8 mouse cellular contexts compared by ENCODE assay signal in the genomic region with DNA sequence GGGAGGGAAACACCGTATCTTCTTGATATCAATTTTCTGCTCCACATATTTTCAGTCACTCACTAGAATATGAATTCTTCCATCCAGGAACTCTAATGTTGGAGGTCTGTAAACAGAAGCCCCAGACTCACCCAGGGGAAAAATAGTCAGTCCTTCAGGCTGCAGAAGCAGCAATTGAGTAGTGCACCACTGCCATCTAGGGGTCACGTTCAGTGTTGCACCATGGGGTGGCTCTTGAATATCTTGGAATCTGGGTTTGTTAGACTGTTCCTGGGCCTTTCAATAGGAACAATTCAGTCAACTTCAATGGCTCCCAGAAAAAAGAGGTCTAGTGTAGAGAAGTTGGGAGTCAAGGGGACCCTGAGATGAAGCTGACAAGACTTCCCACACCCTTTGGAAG.
DNase-seq lines count a peak whose midpoint lies in the region; ATAC-seq and TF ChIP-seq lines count a peak whose summit lies in the region.
"Not testable (repeated sequence)": the region's sequence is repeated elsewhere in the genome, so short reads cannot be mapped to it uniquely, and the experiment has no call there.

No protein-coding gene starts in this region.

- H3K4me3 ChIP-seq in forebrain, embryonic 10.5 days; limb, embryonic 14.5 days (replicated peaks; ENCODE audit: low read length); stomach, postnatal 0 days (ENCODE audit: low read depth, low read length): not testable (repeated sequence)

- DNase-seq in B cell, adult 2 months: peak; percentile 73 to 74
- DNase-seq in cerebellum, adult 11-12 months: peak; percentile 23
- DNase-seq in forebrain, embryonic 10.5 days (ENCODE audit: extremely low spot score, low spot score): peak; percentile 63
- peak; percentile 57 to 69 for DNase-seq in heart, postnatal 10 days
- peak; percentile 7 for DNase-seq in large intestine, adult 2 months (ENCODE audit: low read depth, low spot score)
- peak; percentile 49 for DNase-seq in limb, embryonic 14.5 days (ENCODE audit: low spot score)
- peak; percentile 67 for DNase-seq in neural tube, embryonic 10.5 days (ENCODE audit: extremely low spot score, low spot score)
- DNase-seq in stomach, postnatal 0 days (ENCODE audit: low spot score): peak; percentile 80

- not testable (repeated sequence) for TF ChIP-seq POLR2A in limb, embryonic 14.5 days (IDR thresholded peaks at IDR 0.05; ENCODE audit: borderline replicate concordance, extremely low read depth, insufficient read depth, insufficient read length)

- H3K4me2 ChIP-seq in limb, embryonic 14.5 days (replicated peaks; ENCODE audit: low read depth, low read length, severe bottlenecking); stomach, postnatal 0 days (replicated peaks; ENCODE audit: low read depth): not testable (repeated sequence)

- TF ChIP-seq EP300 in stomach, postnatal 0 days (optimal IDR thresholded peaks at IDR 0.05): not testable (repeated sequence)

- intact Hi-C loops in heart, postnatal 10 days (cut with DNase I): loop anchor here (10.0 kb wide), 4 partner anchors 89 to 539 kb away; a partner anchor contains a TSS

- ATAC-seq in limb, embryonic 14.5 days (ENCODE audit: low FRiP score, low read depth); stomach, postnatal 0 days (ENCODE audit: low FRiP score, low TSS enrichment): not testable (repeated sequence)

- TF ChIP-seq CTCF in stomach, postnatal 0 days (IDR thresholded peaks at IDR 0.05; ENCODE audit: low read depth): peak; percentile 86

- not testable (repeated sequence) for H3K4me1 ChIP-seq in forebrain, embryonic 10.5 days; limb, embryonic 14.5 days (ENCODE audit: control insufficient read depth, insufficient read depth, low read length); stomach, postnatal 0 days (replicated peaks; ENCODE audit: control insufficient read depth, insufficient read depth)

- not testable (repeated sequence) for H3K27me3 ChIP-seq in forebrain, embryonic 10.5 days (ENCODE audit: poor library complexity, severe bottlenecking); limb, embryonic 14.5 days (ENCODE audit: control insufficient read depth, insufficient read depth, low read length); stomach, postnatal 0 days (ENCODE audit: control insufficient read depth, insufficient read depth, low read length)

- WGBS in forebrain, embryonic 10.5 days: 12% methylated on average over 2 of the region's 2 CpGs
- WGBS in large intestine, adult 2 months: 9% methylated on average over 2 of the region's 2 CpGs
- 23% methylated on average over 2 of the region's 2 CpGs for WGBS in limb, embryonic 14.5 days
- 7% methylated on average over 2 of the region's 2 CpGs for WGBS in stomach, postnatal 0 days

- not testable (repeated sequence) for H3K9ac ChIP-seq in limb, embryonic 14.5 days (ENCODE audit: low read depth, low read length, severe bottlenecking); stomach, postnatal 0 days (ENCODE audit: low read length)

- H3K9me3 ChIP-seq in forebrain, embryonic 10.5 days: peaks cover 20% of the 10 kb centered on the region; the same call in 1 of the 2 replicates
- H3K9me3 ChIP-seq in limb, embryonic 14.5 days (ENCODE audit: control insufficient read depth, low read length); stomach, postnatal 0 days (ENCODE audit: control insufficient read depth, low read length): not testable (repeated sequence)

- H3K36me3 ChIP-seq in forebrain, embryonic 10.5 days (replicated peaks); limb, embryonic 14.5 days (ENCODE audit: control insufficient read depth, insufficient read depth, low read length); stomach, postnatal 0 days (ENCODE audit: control insufficient read depth, insufficient read depth, low read length): not testable (repeated sequence)

- not testable (repeated sequence) for H3K27ac ChIP-seq in forebrain, embryonic 10.5 days; limb, embryonic 14.5 days (replicated peaks; ENCODE audit: low read depth, low read length); stomach, postnatal 0 days (replicated peaks)

Comparison
In these comparisons a context has a peak if more than half of its experiments do, and no peak if none do; other contexts are left out.
1. DNase-seq: peak in every context shown above with its lines; median percentile 80 in stomach, postnatal 0 days; 74 in B cell, adult 2 months; 67 in neural tube, embryonic 10.5 days; 63 in forebrain, embryonic 10.5 days; 63 in heart, postnatal 10 days; 49 in limb, embryonic 14.5 days; 23 in cerebellum, adult 11-12 months; 7 in large intestine, adult 2 months.